Mouse (Mus musculus): Measurements from ENCODE around the gene St3gal2.

DNA sequence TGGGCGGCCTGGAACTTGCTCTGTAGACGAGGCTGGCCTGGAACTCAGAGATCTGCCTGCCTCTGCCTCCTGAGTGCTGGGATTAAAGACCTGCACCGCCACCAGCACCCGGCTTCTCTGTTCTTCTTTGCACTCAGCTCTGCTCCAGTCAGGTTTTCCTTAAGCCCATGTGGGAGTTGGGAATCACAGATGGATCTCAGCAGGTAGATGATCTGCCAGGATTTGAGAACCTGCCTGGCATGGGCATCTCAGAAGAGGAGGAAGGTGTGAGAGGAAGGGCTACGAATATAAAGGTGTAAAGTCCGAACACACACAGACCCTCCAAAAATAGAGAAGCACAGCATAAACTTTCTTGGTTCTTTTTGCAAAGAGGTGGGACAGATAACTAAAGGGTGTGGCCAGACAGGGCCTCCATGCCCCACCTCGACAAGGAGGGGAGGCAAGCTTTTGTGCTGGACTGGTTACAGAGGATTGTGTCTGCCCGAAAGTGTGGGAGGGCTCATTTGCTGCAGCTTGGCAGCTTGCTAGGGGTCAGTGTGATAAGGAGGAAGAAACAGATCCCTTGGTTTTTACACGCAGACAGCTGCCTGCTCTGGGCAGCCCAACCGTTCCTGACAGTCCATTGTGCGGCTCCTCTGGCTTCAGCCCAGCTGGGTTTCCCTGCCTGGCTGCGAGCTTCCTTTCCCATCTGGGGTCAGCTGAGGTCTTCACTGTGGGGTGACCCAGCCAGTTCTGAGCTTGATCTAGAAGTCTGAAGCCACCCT, 11.6 kb downstream of the St3gal2 start:
- no peak for TF ChIP-seq MAZ (IDR thresholded peaks at IDR 0.05; ENCODE audit: low read depth, low read length)
- no peak for TF ChIP-seq GABPA (IDR thresholded peaks at IDR 0.05; ENCODE audit: insufficient replicate concordance, low read depth, low read length)
- TF ChIP-seq CTCF (conservative IDR thresholded peaks at IDR 0.05 in 1 of 2, IDR thresholded peaks at IDR 0.05 in 1 of 2; ENCODE audit: low read depth in 2 of 2, low read length in 2 of 2) = no peak
- TF ChIP-seq POLR2A (IDR thresholded peaks at IDR 0.05; ENCODE audit: low read depth, low read length) = no peak
- TF ChIP-seq MYC (IDR thresholded peaks at IDR 0.05; ENCODE audit: low read depth, low read length) = no peak
- no peak for TF ChIP-seq PAX5 (IDR thresholded peaks at IDR 0.05; ENCODE audit: low read length)
- no peak for TF ChIP-seq EP300 (IDR thresholded peaks at IDR 0.05; ENCODE audit: low read length)
- TF ChIP-seq SMC3 (IDR thresholded peaks at IDR 0.05; ENCODE audit: low read depth, low read length) = no peak
- TF ChIP-seq TCF12 (IDR thresholded peaks at IDR 0.05; ENCODE audit: low read depth, low read length) = no peak
- no peak for TF ChIP-seq ELF1 (IDR thresholded peaks at IDR 0.05; ENCODE audit: low read depth, low read length)
- TF ChIP-seq ZNF384 (IDR thresholded peaks at IDR 0.05; ENCODE audit: low read depth, low read length) = no peak
- TF ChIP-seq MAX (IDR thresholded peaks at IDR 0.05; ENCODE audit: low read length) = no peak
- TF ChIP-seq BHLHE40 (IDR thresholded peaks at IDR 0.05; ENCODE audit: low read depth, low read length) = no peak
- no peak for TF ChIP-seq USF1 (IDR thresholded peaks at IDR 0.05; ENCODE audit: low read depth, low read length)
